13 mouse cellular contexts compared by ENCODE assay signal in the genomic region with DNA sequence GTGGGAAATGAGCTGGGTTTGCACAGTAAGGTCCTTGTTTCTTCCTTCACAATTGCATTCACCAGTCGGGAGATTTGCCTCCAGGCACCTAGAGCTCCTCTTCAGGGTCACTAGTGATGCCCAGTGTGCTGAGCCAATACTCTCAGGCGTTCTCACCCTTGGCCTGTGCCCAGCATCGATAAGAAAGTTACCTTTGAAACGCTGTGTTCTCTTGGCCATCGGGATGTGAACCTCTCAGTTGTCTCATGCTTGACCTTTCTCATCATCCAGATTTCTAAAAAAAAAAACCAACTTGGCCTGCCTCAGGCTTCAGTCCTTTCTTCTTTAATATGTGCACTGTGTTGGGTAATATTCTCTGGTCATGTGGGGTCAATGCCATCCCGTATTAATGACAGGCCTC.
"Had no signal": no experiment of that assay in that cellular context is flagged by ENCODE, and none has a peak within 500 bp of the region (broad histone marks: within the 10 kb centered on the region; RNA-seq: fewer than 3 reads in every experiment).

No protein-coding gene starts in this region.

- DNase-seq: kidney, adult 8-10 months; kidney, postnatal 10 days; kidney, postnatal 36 days; layer of hippocampus, postnatal 36 days; lung, adult 18-20 months; lung, postnatal 10 days; lung, postnatal 36 days; midbrain, embryonic 14.5 days; retina, postnatal 1 day; right cerebral cortex, postnatal 25 days; spleen, adult 18-20 months; thymus, adult 2 months; thymus, postnatal 25 days had no signal
